Mouse (Mus musculus) cortical plate, adult 2 months (tissue): Measurements from ENCODE around the gene Dazap2. TPM values are rescaled to one million over a fixed set of nuclear protein-coding genes. Genes with fewer than 3 reads are reported as not detected.
"Not testable (repeated sequence)": the region's sequence is repeated elsewhere in the genome, so short reads cannot be mapped to it uniquely, and the experiment has no call there.

ENCODE experiments used
- H3K27ac ChIP-seq: fragments of 200-500 bp; 2 replicates; pipeline ENCODE4 v1.5.1; 2012; ENCODE audit warnings: low read length, control low read depth, inconsistent platforms; ENCODE audit not compliant: insufficient read depth
- H3K4me1 ChIP-seq: fragments of 200-500 bp; 2 replicates; pipeline ENCODE4 v1.6.1; 2011; ENCODE audit warnings: low read length; ENCODE audit not compliant: control insufficient read depth, insufficient read depth
- H3K4me3 ChIP-seq: fragments of 200-500 bp; 2 replicates; pipeline ENCODE4 v1.5.1; 2011; ENCODE audit warnings: mild to moderate bottlenecking, low read length, control low read depth; ENCODE audit not compliant: insufficient read depth
- CTCF ChIP-seq: fragments of 200-500 bp; IDR thresholded peaks from 2 replicates; pipeline ENCODE4 v1.5.1; 2011; ENCODE audit warnings: mild to moderate bottlenecking, control low read depth, low read length; ENCODE audit not compliant: insufficient read depth; ENCODE audit errors: extremely low read depth
- POLR2A ChIP-seq: fragments of 200-500 bp; IDR thresholded peaks from 2 replicates; pipeline ENCODE4 v1.6.1; 2011; ENCODE audit warnings: mild to moderate bottlenecking, low read length, control low read depth; ENCODE audit not compliant: insufficient read depth; ENCODE audit errors: extremely low read depth
- polyA plus RNA-seq: library from polyadenylated mRNA; depleted of rRNA; stranded (reverse); fragments of >200 nt; gene quantifications from 2 replicates; pipeline ENCODE4 v1.2.3, GENCODE M21; 2012

Gene Dazap2
- polyA plus RNA-seq, 1 experiment = 216 TPM

DNA sequence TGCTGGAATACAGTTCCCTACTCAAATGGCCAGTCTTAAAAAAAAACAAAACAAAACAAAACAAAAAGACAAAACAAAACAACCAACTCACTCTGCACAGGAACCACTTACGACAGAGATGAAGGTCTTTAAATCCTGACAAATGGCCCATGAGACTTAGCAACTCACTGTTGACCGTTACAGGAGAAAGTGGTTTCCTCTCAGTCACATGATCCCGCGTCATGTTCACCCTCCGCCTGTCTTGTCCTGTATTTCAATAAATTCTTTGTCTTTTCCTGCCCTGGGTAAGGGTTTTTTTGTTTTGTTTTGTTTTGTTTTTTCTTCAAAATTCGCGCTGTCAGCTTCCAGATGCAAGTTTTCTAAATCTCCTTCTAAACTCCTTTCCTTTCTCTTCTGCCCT lies 3.2 kb upstream of the Dazap2 start:
- TF ChIP-seq CTCF (no peak), POLR2A (no peak)
- Histone ChIP-seq H3K27ac (no peak overlapping the region), H3K4me3 (no peak overlapping the region), H3K4me1 (0 out of 2 replicates have a peak, but pooled peaks cover 1% of the 10 kb centered on the region)

DNA sequence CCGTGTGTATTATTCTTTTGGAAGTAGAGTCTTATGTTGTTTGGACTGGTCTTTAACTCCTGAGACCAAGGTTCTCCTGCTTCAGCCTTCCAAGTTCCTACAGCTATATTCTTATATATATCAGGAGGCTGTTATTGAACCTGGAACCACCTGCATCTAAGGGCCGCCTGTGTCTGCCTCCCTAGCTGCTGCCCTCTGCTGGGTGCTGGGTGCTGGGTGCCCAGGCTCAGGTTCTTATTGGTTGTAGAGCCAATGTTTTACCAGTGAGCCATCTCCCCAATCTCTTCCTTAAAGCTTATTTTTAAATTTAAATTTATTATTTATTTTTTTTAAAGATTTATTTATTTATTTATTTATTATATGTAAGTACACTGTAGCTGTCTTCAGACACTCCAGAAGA lies 2.7 kb upstream of the Dazap2 start:
- TF ChIP-seq POLR2A (no peak), CTCF (no peak)
- Histone ChIP-seq H3K27ac (no peak overlapping the region), H3K4me3 (no peak overlapping the region), H3K4me1 (0 out of 2 replicates have a peak, but pooled peaks cover 1% of the 10 kb centered on the region)

DNA sequence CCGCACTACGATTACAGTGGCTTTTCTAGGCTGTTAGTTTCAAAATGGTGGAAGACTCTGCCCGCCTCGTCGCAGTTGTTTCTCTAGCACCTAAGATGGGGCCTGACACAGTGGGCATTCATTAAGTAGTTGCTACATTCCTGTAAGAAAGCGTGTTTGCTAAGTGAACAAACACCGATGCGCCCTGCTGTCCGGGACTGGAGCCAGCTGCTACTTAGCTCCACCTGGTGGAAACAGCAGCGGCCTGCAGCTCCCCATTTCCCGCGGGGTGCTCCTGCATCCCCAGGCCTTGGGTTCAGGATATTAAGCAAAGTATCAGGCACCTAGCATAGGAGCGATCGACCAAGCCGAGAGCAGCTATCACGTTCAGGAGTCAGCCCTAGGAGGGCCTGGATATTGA lies 1.6 kb upstream of the Dazap2 start:
- TF ChIP-seq CTCF (peak; percentile 73), POLR2A (no peak)
- no peak overlapping the region; the same call in 1 of the 2 replicates for H3K4me3 ChIP-seq
- H3K27ac ChIP-seq = no peak overlapping the region
- H3K4me1 ChIP-seq = 0 out of 2 replicates have a peak, but pooled peaks cover 1% of the 10 kb centered on the region

DNA sequence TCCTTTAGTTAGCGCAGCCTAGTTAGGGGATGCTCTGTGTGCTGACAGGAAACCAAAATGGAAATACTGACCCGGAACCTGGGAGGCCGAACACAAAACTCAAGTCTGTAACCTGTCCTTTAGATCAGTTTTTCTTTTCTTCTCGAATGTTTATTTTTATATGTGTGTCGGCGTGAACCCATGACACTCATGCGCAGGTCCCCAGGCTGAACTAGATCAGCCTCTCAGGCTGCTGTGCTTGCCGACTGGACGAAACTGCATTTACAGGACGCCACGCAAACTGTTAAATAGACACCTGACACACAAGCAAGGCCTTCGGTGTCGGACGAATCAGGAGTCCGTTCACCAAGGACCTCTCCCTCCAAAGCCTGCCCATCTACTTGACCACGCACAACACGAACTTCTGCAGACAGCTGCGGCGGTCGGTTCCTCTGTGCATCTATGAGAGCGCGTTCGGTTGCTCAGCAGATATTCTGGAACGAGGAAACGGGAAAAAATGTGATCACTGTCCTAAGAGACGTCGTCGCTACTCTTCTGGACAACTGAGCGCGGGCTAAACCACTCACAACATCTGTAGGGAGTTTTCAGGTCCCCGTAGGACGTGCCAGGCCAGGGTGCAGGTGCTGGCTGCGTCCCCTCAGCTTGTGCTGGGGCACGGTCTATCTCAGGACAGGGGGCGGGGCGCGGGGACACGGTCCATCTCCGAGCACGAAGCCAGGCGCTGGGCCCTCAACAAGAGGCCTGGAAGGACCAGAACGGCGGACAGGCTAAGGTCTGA lies 742 bp upstream of the Dazap2 start:
- peak overlapping the region; percentile 70 for H3K4me3 ChIP-seq
- 0 out of 2 replicates have a peak, but pooled peaks cover 1% of the 10 kb centered on the region for H3K4me1 ChIP-seq
- peak overlapping the region; percentile 75 for H3K27ac ChIP-seq
- no peak for TF ChIP-seq CTCF
- 0 out of 2 replicates have a peak, but pooled peaks have one; percentile 21 for TF ChIP-seq POLR2A

DNA sequence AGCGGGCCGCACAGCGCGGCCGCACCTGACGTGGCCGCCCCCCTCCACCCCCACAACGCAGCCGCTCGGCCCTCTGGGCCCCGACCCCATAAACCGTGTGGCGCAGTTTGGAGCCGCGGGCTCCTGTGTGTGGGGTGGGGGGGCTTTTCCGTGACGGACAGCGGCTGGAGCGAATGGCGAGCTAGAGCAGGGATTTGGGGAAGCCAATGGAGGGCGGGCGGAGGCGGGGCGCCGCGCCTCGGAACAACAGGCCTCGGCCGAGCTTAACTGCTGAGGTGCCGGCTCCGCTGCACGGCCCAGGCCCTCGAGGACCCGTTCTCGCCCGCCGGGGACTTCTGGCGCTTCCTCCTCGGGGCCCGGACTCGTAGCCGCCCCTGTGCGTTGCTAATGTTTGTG lies 674 bp downstream of the Dazap2 start:
- H3K4me3 ChIP-seq = peak overlapping the region; percentile 70
- TF ChIP-seq CTCF = no peak
- TF ChIP-seq POLR2A = no peak; the same call in 1 of the 2 replicates
- H3K4me1 ChIP-seq = 0 out of 2 replicates have a peak, but pooled peaks cover 1% of the 10 kb centered on the region
- H3K27ac ChIP-seq = peak overlapping the region; percentile 79

DNA sequence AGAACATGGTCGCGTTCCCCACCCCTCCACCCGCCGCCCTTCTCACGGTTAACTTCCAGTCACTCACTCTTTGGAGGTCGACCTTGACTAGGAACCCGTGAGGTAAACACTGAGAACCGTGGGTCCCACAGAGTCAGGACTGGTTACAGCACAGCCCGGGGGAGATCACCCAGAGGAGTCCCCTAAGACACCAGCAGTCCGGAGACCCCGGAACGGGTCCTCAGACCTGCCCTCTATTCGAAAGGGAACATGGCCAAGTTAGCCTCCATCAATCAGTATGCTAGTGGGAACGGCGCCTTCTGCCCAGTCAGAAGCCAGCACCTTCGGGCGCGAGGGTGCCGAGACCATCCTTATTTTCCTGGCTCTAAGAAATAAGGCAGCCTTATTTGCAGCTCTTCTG lies 1.1 kb downstream of the Dazap2 start:
- Histone ChIP-seq H3K4me3 (peak overlapping the region; percentile 70), H3K4me1 (0 out of 2 replicates have a peak, but pooled peaks cover 1% of the 10 kb centered on the region), H3K27ac (peak overlapping the region; percentile 79)
- TF ChIP-seq POLR2A = no peak

DNA sequence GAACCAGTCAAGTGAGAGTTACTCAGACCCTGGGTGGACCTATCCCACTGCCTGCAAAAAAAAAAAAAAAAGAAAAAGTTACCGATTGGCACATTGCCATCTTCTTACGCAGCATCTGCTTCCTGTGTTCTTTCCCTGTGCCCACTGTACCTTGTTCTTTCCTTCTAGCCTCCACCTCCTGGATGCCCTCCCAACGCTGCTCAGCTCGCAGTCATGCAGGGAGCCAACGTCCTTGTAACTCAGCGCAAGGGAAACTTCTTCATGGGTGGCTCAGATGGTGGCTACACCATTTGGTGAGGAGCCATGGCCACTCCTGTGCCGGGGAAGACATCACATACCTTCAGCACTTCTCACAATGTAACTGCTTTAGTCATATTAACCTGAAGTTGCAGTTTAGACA lies 4.1 kb downstream of the Dazap2 start:
- TF ChIP-seq CTCF = no peak
- no peak for TF ChIP-seq POLR2A
- Histone ChIP-seq H3K4me1 (peaks cover 10% of the 10 kb centered on the region), H3K4me3 (no peak overlapping the region), H3K27ac (no peak overlapping the region)

DNA sequence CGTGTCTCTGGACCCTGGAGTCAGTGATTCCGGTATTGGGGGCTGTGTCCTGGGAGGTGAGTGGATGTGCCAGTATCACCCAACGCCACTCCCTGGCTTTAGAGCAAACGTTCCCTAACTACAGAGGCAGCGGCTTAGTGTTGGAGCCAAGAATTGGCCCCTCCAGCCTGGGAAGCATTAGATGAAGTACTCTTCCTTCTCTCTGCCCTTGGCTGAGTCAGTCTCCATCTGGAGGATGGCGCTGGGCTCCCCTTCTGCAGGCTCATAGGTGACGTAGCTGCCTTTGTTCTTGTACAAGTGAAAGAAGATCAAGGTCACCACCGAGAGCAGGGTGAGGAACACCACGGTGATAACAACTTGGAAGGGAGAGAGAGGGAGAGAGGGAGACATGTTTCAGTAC lies 6.5 kb downstream of the Dazap2 start:
- not testable (repeated sequence) for H3K4me3 ChIP-seq, H3K4me1 ChIP-seq
- H3K27ac ChIP-seq = 0 out of 2 replicates have a peak overlapping the region, but pooled peaks have one; percentile 29

DNA sequence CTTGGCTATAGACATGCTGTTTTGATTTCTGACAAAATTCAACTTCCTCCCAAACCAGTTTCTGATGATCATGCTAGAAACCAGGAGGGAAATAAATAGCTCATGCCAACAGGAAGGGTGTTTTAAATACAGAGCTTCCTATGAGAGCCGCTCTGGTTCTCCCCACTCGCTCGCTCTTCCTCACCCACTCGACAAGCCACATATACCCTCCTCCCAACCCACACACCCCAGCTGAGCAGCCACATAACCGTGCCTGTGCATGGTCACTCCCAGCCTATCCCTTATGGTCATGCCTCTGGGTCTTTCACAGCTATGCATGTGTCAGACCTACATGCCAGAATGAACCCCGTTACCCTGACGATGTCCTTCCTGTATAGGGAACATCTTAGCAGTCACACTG lies 7.0 kb downstream of the Dazap2 start:
- 0 out of 2 replicates have a peak overlapping the region, but pooled peaks have one; percentile 29 for H3K27ac ChIP-seq
- H3K4me3 ChIP-seq = no peak overlapping the region
- no peak for TF ChIP-seq CTCF
- peak; percentile 54; the same call in 1 of the 2 replicates for TF ChIP-seq POLR2A
- H3K4me1 ChIP-seq = peaks cover 9% of the 10 kb centered on the region

DNA sequence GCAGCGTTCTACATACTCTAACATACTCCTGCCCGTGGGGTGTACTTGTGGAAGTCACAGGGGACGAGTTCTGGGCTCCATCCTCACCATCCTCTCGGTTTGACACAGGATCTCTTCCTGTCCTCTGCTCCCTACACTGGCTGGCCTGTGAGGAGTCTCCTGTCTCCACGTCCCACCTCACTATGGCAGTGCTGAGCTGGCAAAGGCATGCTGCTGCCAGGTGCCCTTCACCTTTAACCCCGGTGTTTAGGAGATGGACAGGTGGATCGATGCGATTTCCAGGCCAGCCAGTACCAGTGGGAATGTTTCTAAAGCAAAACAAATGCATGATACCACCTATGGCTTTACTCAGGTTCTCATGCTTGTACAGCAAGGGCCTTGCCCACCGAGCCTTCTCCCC lies 8.6 kb downstream of the Dazap2 start:
- Histone ChIP-seq H3K4me3 (no peak overlapping the region), H3K27ac (no peak overlapping the region), H3K4me1 (peaks cover 9% of the 10 kb centered on the region)
- TF ChIP-seq CTCF (no peak), POLR2A (no peak)

DNA sequence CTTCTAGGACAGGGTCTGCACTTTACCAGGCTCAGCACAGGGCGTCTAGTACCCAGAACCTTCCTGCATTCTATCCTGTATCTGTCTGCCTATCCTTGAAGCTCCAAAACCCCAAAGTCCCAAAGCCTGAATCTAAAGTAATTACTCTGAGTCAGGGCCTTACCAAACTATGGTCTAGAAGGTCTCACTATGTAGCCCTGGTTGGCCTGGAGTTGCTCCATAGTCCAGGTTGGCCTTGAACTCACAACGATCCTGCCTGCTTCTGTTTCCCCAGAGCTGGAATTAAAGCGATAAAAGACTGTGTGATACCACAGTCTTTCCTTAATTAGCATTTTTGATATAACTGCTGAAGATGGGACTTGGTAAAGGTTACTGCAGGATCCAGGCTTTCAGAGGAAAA lies 9.3 kb downstream of the Dazap2 start:
- Histone ChIP-seq H3K4me3 (no peak overlapping the region), H3K4me1 (peaks cover 9% of the 10 kb centered on the region), H3K27ac (no peak overlapping the region)
- TF ChIP-seq POLR2A = no peak
- TF ChIP-seq CTCF = no peak
